Mouse (Mus musculus): ENCODE results near the gene Ppfia1. TPM values are rescaled to one million over a fixed set of nuclear protein-coding genes. Genes with fewer than 3 reads are reported as not detected.

Ppfia1 gene
- 10 to 100 TPM; 28.3 to 31.6 TPM for polyA plus RNA-seq (2017; shearing (Covaris generic))

GRCm38 (mm10) chr7:144553237-144554122 lies at the start of gene Ppfia1:
Ppfia1 (minus strand) TSS chr7:144553729.
- peak; percentile 98 for ATAC-seq

GRCm38 (mm10) chr7:144600333-144600900 lies 46.9 kb upstream of the Ppfia1 start:
- no peak for ATAC-seq

- no peak for ATAC-seq
Observed at GRCm38 (mm10) chr7:144589508-144589907, 36.0 kb upstream of the Ppfia1 start.

- no peak for ATAC-seq
Observed at GRCm38 (mm10) chr7:144587291-144587690, 33.8 kb upstream of the Ppfia1 start.

- no peak for ATAC-seq
Observed at GRCm38 (mm10) chr7:144585648-144586047, 32.1 kb upstream of the Ppfia1 start.

- peak; percentile 21 for ATAC-seq
Observed at GRCm38 (mm10) chr7:144583619-144584018, 30.1 kb upstream of the Ppfia1 start.

- ATAC-seq = peak; percentile 89
Observed at GRCm38 (mm10) chr7:144582284-144582980, 28.9 kb upstream of the Ppfia1 start, which contains the start of gene Fadd. Fadd (minus strand) TSS chr7:144582463.

- ATAC-seq = peak; percentile 66
Observed at GRCm38 (mm10) chr7:144581559-144582283, 28.2 kb upstream of the Ppfia1 start.

GRCm38 (mm10) chr7:144577876-144578275 lies 24.3 kb upstream of the Ppfia1 start:
- no peak for ATAC-seq

- ATAC-seq = no peak
Observed at GRCm38 (mm10) chr7:144572234-144572633, 18.7 kb upstream of the Ppfia1 start.

- ATAC-seq = no peak
Observed at GRCm38 (mm10) chr7:144571598-144571997, 18.1 kb upstream of the Ppfia1 start.

GRCm38 (mm10) chr7:144569428-144569827 lies 15.9 kb upstream of the Ppfia1 start:
- no peak for ATAC-seq

GRCm38 (mm10) chr7:144568091-144568490 lies 14.6 kb upstream of the Ppfia1 start:
- no peak for ATAC-seq

GRCm38 (mm10) chr7:144566921-144567682 lies 13.6 kb upstream of the Ppfia1 start:
- no peak for ATAC-seq

- no peak for ATAC-seq
Observed at GRCm38 (mm10) chr7:144563456-144564155, 10.1 kb upstream of the Ppfia1 start.

- ATAC-seq = no peak
Observed at GRCm38 (mm10) chr7:144562016-144562415, 8.5 kb upstream of the Ppfia1 start.

GRCm38 (mm10) chr7:144560594-144560993 lies 7.1 kb upstream of the Ppfia1 start:
- ATAC-seq = peak; percentile 95

GRCm38 (mm10) chr7:144558552-144558951 lies 5.0 kb upstream of the Ppfia1 start:
- no peak for ATAC-seq

- no peak for ATAC-seq
Observed at GRCm38 (mm10) chr7:144554123-144554472, 569 bp upstream of the Ppfia1 start.

- no peak for ATAC-seq
Observed at GRCm38 (mm10) chr7:144552274-144552673, 1.3 kb downstream of the Ppfia1 start.

- ATAC-seq = no peak
Observed at GRCm38 (mm10) chr7:144550811-144551210, 2.7 kb downstream of the Ppfia1 start.

Measured in CD4-positive, CD25-positive, alpha-beta regulatory T cell, adult 4 months (primary cell).